Mouse (Mus musculus): ENCODE measurements at regions not wholly inside any gene's neighbourhood (a gene's known extent, or its start where the extent isn't known, plus 50 kb on each side); places are given as distances from the start of the nearest gene placed in this dataset.

GRCm38 (mm10) chr2:94248948-94249347 lies 91.2 kb upstream of the Hsd17b12 start:
- Histone ChIP-seq H3K4me3 (ENCODE audit: low read depth, low read length) (no peak overlapping the region), H3K36me3 (ENCODE audit: control insufficient read depth, insufficient read depth, low read length) (no peaks in the 10 kb centered on the region), H3K27me3 (ENCODE audit: control insufficient read depth, insufficient read depth, low read length) (0 out of 2 replicates have a peak, but pooled peaks cover 3% of the 10 kb centered on the region), H3K4me1 (replicated peaks; ENCODE audit: control insufficient read depth, insufficient read depth) (no peaks in the 10 kb centered on the region), H3K27ac (replicated peaks) (no peak overlapping the region), H3K4me2 (replicated peaks; ENCODE audit: low read depth) (no peak overlapping the region), H3K9ac (ENCODE audit: low read length) (no peak overlapping the region), H3K9me3 (ENCODE audit: control insufficient read depth, low read length) (no peaks in the 10 kb centered on the region)
- TF ChIP-seq EP300 (optimal IDR thresholded peaks at IDR 0.05) (no peak), CTCF (IDR thresholded peaks at IDR 0.05; ENCODE audit: low read depth) (no peak)
- WGBS, result 55% methylated on average over 3 of the region's 3 CpGs
- no peak for DNase-seq (ENCODE audit: low spot score)
- no peak for ATAC-seq (ENCODE audit: low FRiP score, low TSS enrichment)

DNA sequence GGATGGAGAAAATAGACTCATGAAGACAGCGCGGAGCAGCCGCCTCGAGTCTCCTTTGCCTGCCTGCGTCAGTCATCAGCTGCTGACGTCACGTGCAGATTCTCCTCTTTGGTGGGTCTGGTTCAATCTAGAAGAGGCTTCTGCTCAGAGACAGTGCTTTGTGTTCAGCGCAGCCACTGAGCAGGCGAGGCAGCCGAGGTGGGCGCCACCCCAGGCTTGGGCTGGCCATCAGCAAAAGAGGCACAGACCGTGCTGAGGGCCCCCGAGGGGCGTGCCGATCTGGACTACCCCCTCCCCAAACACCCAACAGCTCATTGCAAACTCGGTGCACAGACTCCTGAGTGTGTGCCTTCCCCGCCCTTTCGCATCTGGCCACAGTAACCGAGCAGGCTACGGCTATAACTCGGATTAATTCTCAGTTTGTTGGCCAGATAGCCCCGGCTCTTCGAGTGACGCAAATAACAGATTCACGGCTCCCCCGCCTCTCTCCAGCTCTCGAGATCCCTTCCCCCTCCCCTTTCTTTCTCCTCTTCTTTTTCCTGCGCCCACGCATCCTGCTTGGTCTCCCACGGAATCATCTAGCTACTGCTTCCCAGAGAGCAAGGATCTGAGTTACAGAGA lies 89.2 kb upstream of the Hsd17b12 start:
- Histone ChIP-seq H3K9me3 (ENCODE audit: control insufficient read depth, low read length) (no peaks in the 10 kb centered on the region), H3K4me1 (replicated peaks; ENCODE audit: control insufficient read depth, insufficient read depth) (no peaks in the 10 kb centered on the region), H3K27me3 (ENCODE audit: control insufficient read depth, insufficient read depth, low read length) (peaks cover 9% of the 10 kb centered on the region; the same call in 1 of the 2 replicates), H3K9ac (ENCODE audit: low read length) (no peak overlapping the region), H3K36me3 (ENCODE audit: control insufficient read depth, insufficient read depth, low read length) (no peaks in the 10 kb centered on the region), H3K4me2 (replicated peaks; ENCODE audit: low read depth) (no peak overlapping the region), H3K27ac (replicated peaks) (no peak overlapping the region), H3K4me3 (ENCODE audit: low read depth, low read length) (no peak overlapping the region)
- WGBS, result under 1% methylated on average over 30 of the region's 30 CpGs
- TF ChIP-seq EP300 (optimal IDR thresholded peaks at IDR 0.05) (no peak), CTCF (IDR thresholded peaks at IDR 0.05; ENCODE audit: low read depth) (no peak)
- DNase-seq (ENCODE audit: low spot score) (peak; percentile 14), ATAC-seq (ENCODE audit: low FRiP score, low TSS enrichment) (peak; percentile 50)

GRCm38 (mm10) chr2:94246180-94246611 lies 88.4 kb upstream of the Hsd17b12 start:
- Histone ChIP-seq H3K9me3 (ENCODE audit: control insufficient read depth, low read length) (no peaks in the 10 kb centered on the region), H3K36me3 (ENCODE audit: control insufficient read depth, insufficient read depth, low read length) (no peaks in the 10 kb centered on the region), H3K9ac (ENCODE audit: low read length) (no peak overlapping the region), H3K27ac (replicated peaks) (no peak overlapping the region), H3K4me3 (ENCODE audit: low read depth, low read length) (no peak overlapping the region), H3K4me2 (replicated peaks; ENCODE audit: low read depth) (no peak overlapping the region), H3K27me3 (ENCODE audit: control insufficient read depth, insufficient read depth, low read length) (peaks cover 14% of the 10 kb centered on the region; the same call in 1 of the 2 replicates), H3K4me1 (replicated peaks; ENCODE audit: control insufficient read depth, insufficient read depth) (no peaks in the 10 kb centered on the region)
- 34% methylated on average over 9 of the region's 9 CpGs for WGBS
- no peak for ATAC-seq (ENCODE audit: low FRiP score, low TSS enrichment)
- TF ChIP-seq CTCF (IDR thresholded peaks at IDR 0.05; ENCODE audit: low read depth) (no peak), EP300 (optimal IDR thresholded peaks at IDR 0.05) (no peak)
- DNase-seq (ENCODE audit: low spot score), result no peak

DNA sequence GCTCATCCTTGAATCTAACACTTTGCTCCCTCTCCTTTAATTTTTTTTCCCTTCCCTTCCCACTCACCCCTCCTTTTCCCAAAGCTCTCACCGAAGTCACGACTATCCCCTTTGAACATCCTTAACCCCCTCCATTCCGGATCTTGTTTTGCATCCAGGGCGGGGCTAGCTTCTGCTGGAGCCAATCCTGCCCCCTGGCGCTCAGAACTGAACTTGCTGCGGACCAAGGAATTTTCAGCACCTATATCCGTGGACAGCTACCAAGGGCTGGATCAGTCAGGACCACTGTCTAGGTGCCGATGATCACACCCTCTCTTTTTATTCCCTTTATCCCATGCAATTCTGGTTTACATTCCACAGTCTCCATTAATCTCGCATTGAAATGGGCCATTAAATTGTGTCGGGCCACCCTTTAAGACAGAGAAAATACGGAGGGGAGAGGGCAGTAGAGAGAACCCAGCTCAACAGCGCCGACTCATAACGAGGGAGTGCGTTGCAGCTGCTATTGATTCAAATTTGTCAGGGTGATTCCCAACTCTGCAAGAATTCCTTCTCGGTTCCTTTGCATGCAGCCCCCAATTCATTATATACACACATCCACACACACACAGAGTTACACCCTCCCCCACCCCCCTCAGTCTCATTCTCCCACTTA lies 87.7 kb upstream of the Hsd17b12 start:
- peak; percentile 91 for TF ChIP-seq CTCF (IDR thresholded peaks at IDR 0.05; ENCODE audit: low read depth)
- no peak for TF ChIP-seq EP300 (optimal IDR thresholded peaks at IDR 0.05)
- Histone ChIP-seq H3K4me2 (replicated peaks; ENCODE audit: low read depth) (no peak overlapping the region), H3K27me3 (ENCODE audit: control insufficient read depth, insufficient read depth, low read length) (peaks cover 19% of the 10 kb centered on the region; the same call in 1 of the 2 replicates), H3K9ac (ENCODE audit: low read length) (no peak overlapping the region), H3K36me3 (ENCODE audit: control insufficient read depth, insufficient read depth, low read length) (no peaks in the 10 kb centered on the region), H3K27ac (replicated peaks) (no peak overlapping the region), H3K9me3 (ENCODE audit: control insufficient read depth, low read length) (no peaks in the 10 kb centered on the region), H3K4me3 (ENCODE audit: low read depth, low read length) (no peak overlapping the region), H3K4me1 (replicated peaks; ENCODE audit: control insufficient read depth, insufficient read depth) (no peaks in the 10 kb centered on the region)
- DNase-seq (ENCODE audit: low spot score) (peak; percentile 84), ATAC-seq (ENCODE audit: low FRiP score, low TSS enrichment) (peak; percentile 70)
- WGBS, result 3% methylated on average over 16 of the region's 16 CpGs

GRCm38 (mm10) chr2:94244140-94244539 lies 86.4 kb upstream of the Hsd17b12 start:
- no peak for DNase-seq (ENCODE audit: low spot score)

More at GRCm38 (mm10) chr2:94244140-94244539, 86.4 kb upstream of the Hsd17b12 start:
- H3K4me3 ChIP-seq (ENCODE audit: low read depth, low read length), result no peak overlapping the region
- no peak overlapping the region for H3K27ac ChIP-seq (replicated peaks)
- no peak overlapping the region for H3K4me2 ChIP-seq (replicated peaks; ENCODE audit: low read depth)
- H3K9ac ChIP-seq (ENCODE audit: low read length), result no peak overlapping the region
- no peaks in the 10 kb centered on the region for H3K9me3 ChIP-seq (ENCODE audit: control insufficient read depth, low read length)
- no peaks in the 10 kb centered on the region for H3K4me1 ChIP-seq (replicated peaks; ENCODE audit: control insufficient read depth, insufficient read depth)
- WGBS, result under 1% methylated on average over 9 of the region's 9 CpGs
- no peaks in the 10 kb centered on the region for H3K36me3 ChIP-seq (ENCODE audit: control insufficient read depth, insufficient read depth, low read length)
- no peak for TF ChIP-seq CTCF (IDR thresholded peaks at IDR 0.05; ENCODE audit: low read depth)
- TF ChIP-seq EP300 (optimal IDR thresholded peaks at IDR 0.05), result no peak
- peaks cover 24% of the 10 kb centered on the region; the same call in 1 of the 2 replicates for H3K27me3 ChIP-seq (ENCODE audit: control insufficient read depth, insufficient read depth, low read length)
- ATAC-seq (ENCODE audit: low FRiP score, low TSS enrichment), result no peak

Data from stomach, postnatal 0 days (tissue).